Mouse (Mus musculus) heart, postnatal 36 days (tissue): ENCODE results near the gene E2f6. TPM values are rescaled to one million over a fixed set of nuclear protein-coding genes. Genes with fewer than 3 reads are reported as not detected.
A peak's percentile ranks its signal among the peaks of the same experiment; 100 is the strongest.

ENCODE experiments used
- DNase-seq, 2 experiments: peaks; one replicate each; pipeline ENCODE4 v3.0.0; 2021 to 2022
- intact Hi-C: fragments of 180-260 bp; cut with DNase I; formaldehyde crosslinking; loops from one replicate; pipeline ENCODE4 v1.15.1; 2025
- total RNA-seq, 2 experiments: library from RNA; stranded (reverse); gene quantifications; 2 replicates each; pipeline ENCODE4 v1.2.3; 2021

The E2f6 gene
- total RNA-seq, 2 experiments from 2014 or later = 72.1 to 74.7 TPM

GRCm38 (mm10) chr12:16844623-16845592 lies 34.1 kb downstream of the E2f6 start:
- intact Hi-C loops = loop anchor here (2.0 kb wide), 1 partner anchor 50 kb away; the partner anchor contains the start of gene Rock2

GRCm38 (mm10) chr12:16847204-16847792 lies 36.5 kb downstream of the E2f6 start:
- DNase-seq = no peak

More at GRCm38 (mm10) chr12:16844623-16845592, 34.1 kb downstream of the E2f6 start:
- DNase-seq = peak in 1 of 2 experiments; percentile 32

DNA sequence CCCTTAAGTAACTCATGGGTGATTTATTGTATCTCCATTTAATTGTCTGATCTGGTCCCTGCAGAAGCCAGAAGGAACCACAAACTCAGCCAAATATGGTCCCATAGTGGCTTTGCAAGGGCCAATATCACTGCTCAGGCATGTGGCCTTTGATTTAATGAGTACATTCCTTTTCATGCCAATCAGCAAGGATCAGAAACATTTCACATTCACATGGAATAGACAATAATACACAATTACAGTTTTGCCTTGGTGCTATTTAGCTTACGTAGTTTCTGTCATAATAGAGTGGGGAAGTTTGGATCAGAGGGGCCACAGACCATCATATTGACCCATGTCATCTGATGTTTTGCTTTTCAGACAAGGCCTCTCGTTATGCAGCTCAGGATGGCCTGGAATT lies 37.7 kb downstream of the E2f6 start:
- intact Hi-C loops = no loop called here
- no peak for DNase-seq

More at GRCm38 (mm10) chr12:16847204-16847792, 36.5 kb downstream of the E2f6 start:
- intact Hi-C loops = no loop called here

DNA sequence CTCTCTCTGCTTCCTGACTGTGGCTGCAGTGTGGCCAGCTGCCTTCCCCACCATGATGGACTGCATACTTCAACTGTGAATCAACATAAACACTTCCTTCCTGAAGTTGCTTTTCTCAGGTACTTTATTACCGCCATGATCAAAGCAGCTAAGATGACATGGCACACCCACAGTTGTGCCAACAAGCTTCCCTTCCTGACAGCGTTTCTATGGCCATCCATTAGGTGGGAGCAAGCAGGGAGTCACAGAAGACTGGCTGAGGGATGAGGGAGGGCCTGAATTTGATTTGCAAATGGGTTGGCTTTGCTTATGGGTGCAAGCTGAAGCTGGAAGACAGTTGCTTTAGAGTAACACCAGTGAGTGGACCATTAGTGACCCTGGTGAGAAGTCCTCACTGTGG lies 39.1 kb downstream of the E2f6 start:
- DNase-seq = no peak
- intact Hi-C loops = loop anchor here (2.0 kb wide), 1 partner anchor 19 kb away; no protein-coding TSS in a partner anchor

GRCm38 (mm10) chr12:16850431-16851375 lies 39.9 kb downstream of the E2f6 start:
- intact Hi-C loops = loop anchor here (2.0 kb wide), 1 partner anchor 18 kb away; no protein-coding TSS in a partner anchor

GRCm38 (mm10) chr12:16853431-16854165 lies 42.8 kb downstream of the E2f6 start:
- DNase-seq = peak; percentile 66 to 73
- intact Hi-C loops = no loop called here

More at GRCm38 (mm10) chr12:16850431-16851375, 39.9 kb downstream of the E2f6 start:
- peak; percentile 68 to 74 for DNase-seq

DNA sequence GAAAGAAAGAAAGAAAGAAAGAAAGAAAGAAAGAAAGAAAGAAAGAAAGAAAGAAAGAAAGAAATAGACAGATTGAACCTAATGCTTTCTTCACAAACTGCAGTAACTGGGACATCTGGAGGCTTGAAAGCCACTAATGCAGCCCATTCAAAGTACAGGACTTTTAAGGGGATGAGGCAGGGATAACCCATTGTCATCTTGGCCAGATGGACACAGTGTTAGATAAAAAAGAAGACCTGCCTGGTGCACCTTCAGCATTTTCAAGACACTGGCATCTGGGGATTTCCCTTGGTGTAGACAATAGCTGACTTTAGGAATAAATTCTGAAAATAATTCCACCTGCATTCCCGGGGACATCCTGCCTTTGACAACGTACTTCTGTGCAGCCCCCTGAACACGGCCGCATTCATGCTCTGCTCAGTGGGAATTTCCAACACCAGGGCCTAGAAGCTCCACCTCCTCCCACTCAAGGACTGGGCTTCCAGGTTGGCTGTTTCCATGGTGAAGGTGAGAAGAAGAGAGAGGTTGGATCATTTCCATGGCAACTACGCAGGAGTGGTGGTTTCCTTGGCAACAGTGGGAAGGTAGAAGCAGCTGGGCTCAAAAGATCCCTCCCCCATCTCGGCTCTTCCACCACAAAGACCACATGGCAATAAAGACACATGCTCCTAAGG lies 45.0 kb downstream of the E2f6 start:
- intact Hi-C loops = no loop called here
- no peak for DNase-seq

DNA sequence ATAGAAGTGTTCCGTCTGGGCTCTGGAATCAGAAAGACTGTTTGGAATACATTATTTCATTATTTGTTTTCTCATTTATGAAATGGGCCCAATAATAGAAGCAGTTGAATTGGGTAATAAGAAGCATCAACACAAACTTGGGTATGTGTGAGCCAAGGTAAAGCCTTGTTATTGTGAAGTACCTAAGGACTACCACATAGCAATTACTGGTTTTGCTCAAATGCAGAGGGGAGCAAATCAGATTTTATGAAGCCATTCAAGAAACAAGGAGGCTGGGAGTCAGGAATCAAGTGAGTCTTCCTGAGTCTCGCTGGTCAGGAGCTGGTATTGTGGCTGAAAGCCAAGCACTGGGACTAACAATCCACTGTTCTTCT lies 45.5 kb downstream of the E2f6 start:
- DNase-seq = no peak
- intact Hi-C loops = no loop called here

GRCm38 (mm10) chr12:16858081-16858480 lies 47.3 kb downstream of the E2f6 start:
- intact Hi-C loops = no loop called here

DNA sequence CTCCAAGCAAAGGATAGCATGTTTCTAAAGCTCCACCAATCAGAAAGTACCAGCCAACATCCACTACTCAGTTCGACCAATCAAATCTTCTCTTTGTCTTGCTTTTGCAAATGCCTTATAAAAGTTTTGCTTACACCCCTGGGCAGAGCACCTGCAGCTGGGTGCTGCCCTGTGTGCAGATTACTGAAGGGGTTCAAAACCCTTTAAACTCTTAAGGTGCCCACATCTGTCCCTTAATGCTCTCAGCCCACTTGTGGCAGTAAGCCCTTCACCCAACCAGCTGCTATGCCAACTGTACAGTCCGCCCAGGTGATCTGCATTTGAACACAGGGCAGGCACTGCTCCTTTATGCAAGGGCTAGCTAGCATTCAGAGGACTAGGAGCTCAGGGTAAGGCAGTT lies 49.0 kb downstream of the E2f6 start:
- no peak for DNase-seq
- intact Hi-C loops = no loop called here

More at GRCm38 (mm10) chr12:16858081-16858480, 47.3 kb downstream of the E2f6 start:
- DNase-seq = no peak

DNA sequence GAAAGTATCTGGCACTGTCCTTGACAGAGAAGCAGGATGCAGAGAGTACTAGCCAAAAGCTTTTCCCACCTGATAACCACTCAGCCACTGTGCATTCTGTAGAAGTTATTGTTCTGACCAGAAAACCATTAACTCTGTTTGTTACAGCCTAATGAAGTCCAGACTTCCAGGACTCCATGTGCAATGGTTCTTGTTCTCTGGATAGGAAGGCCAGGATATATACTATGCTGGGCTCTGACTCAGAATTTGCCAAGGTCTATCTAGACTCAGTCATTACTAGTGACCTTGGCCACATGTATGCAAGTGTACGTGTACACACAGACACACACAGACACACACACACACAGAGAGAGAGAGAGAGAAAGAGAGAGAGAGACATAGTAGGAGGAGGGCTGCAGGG lies 49.8 kb downstream of the E2f6 start:
- intact Hi-C loops = no loop called here

GRCm38 (mm10) chr12:16860961-16861360 lies 50.2 kb downstream of the E2f6 start:
- DNase-seq = no peak
- intact Hi-C loops = no loop called here

More for the DNA sequence above, 49.8 kb downstream of the E2f6 start:
- no peak for DNase-seq

GRCm38 (mm10) chr12:16864477-16864876 lies 53.7 kb downstream of the E2f6 start:
- intact Hi-C loops = no loop called here
- DNase-seq = no peak

- DNase-seq = no peak
- intact Hi-C loops = no loop called here
Observed at GRCm38 (mm10) chr12:16865871-16866270, 55.1 kb downstream of the E2f6 start.

- no peak for DNase-seq
- intact Hi-C loops = no loop called here
Observed at GRCm38 (mm10) chr12:16866460-16866859, 55.7 kb downstream of the E2f6 start.

- no peak for DNase-seq
- intact Hi-C loops = no loop called here
Observed at GRCm38 (mm10) chr12:16867306-16867705, 56.5 kb downstream of the E2f6 start.

- intact Hi-C loops = loop anchor here (2.0 kb wide), 1 partner anchor 18 kb away; no protein-coding TSS in a partner anchor
- DNase-seq = no peak
Observed at GRCm38 (mm10) chr12:16868618-16869017, 57.9 kb downstream of the E2f6 start.

- DNase-seq = no peak
- intact Hi-C loops = loop anchor here (2.0 kb wide), 1 partner anchor 18 kb away; no protein-coding TSS in a partner anchor
Observed at GRCm38 (mm10) chr12:16869091-16869778, 58.5 kb downstream of the E2f6 start.
